Mouse (Mus musculus) urinary bladder, adult 2 months (tissue): ENCODE measurements around the gene Tarbp1. TPM values are rescaled to one million over a fixed set of nuclear protein-coding genes. Genes with fewer than 3 reads are reported as not detected.
"Not testable (repeated sequence)": the region's sequence is repeated elsewhere in the genome, so short reads cannot be mapped to it uniquely, and the experiment has no call there.

Source experiments
- DNase-seq: peaks from one replicate; pipeline ENCODE4 v3.0.0; 2022; ENCODE audit warnings: low spot score
- polyA plus RNA-seq: library from polyadenylated mRNA; depleted of rRNA; stranded (reverse); fragments of >200 nt; gene quantifications from 2 replicates; pipeline ENCODE4 v1.2.3, GENCODE M21; 2012; rRNA removed

Gene Tarbp1
- polyA plus RNA-seq, 1 experiment, result 3.9 TPM

- DNase-seq, result no peak
Observed at GRCm38 (mm10) chr8:126420834-126421233, 54.0 kb downstream of the Tarbp1 start.

- no peak for DNase-seq
Observed at GRCm38 (mm10) chr8:126405030-126405429, 69.8 kb downstream of the Tarbp1 start.

GRCm38 (mm10) chr8:126404550-126404949 is 70.3 kb downstream of the Tarbp1 start:
- not testable (repeated sequence) for DNase-seq

GRCm38 (mm10) chr8:126398349-126398748 is 76.5 kb downstream of the Tarbp1 start:
- DNase-seq, result no peak

- DNase-seq, result no peak
Observed at GRCm38 (mm10) chr8:126395917-126396316, 78.9 kb downstream of the Tarbp1 start.

GRCm38 (mm10) chr8:126395386-126395785 is 79.5 kb downstream of the Tarbp1 start:
- DNase-seq, result no peak

GRCm38 (mm10) chr8:126391541-126391940 is 83.3 kb downstream of the Tarbp1 start:
- no peak for DNase-seq

- DNase-seq, result no peak
Observed at GRCm38 (mm10) chr8:126387566-126387965, 87.3 kb downstream of the Tarbp1 start.

- no peak for DNase-seq
Observed at GRCm38 (mm10) chr8:126382749-126383148, 92.1 kb downstream of the Tarbp1 start.

- DNase-seq, result no peak
Observed at GRCm38 (mm10) chr8:126382216-126382615, 92.6 kb downstream of the Tarbp1 start.

- DNase-seq, result no peak
Observed at GRCm38 (mm10) chr8:126381299-126381698, 93.6 kb downstream of the Tarbp1 start.

- no peak for DNase-seq
Observed at GRCm38 (mm10) chr8:126380141-126380540, 94.7 kb downstream of the Tarbp1 start.

GRCm38 (mm10) chr8:126379580-126379979 is 95.3 kb downstream of the Tarbp1 start:
- no peak for DNase-seq

Other genes with a start within 250 kb of the Tarbp1 start
- gene Slc35f3, start 176.5 kb downstream of the Tarbp1 start, polyA plus RNA-seq, result 0.03 TPM in 1 of 2 replicates, not detected in the other
- 32.0 and 38.1 TPM in 2 replicates for gene Coa6, start 52.5 kb downstream of the Tarbp1 start, polyA plus RNA-seq
- gene Irf2bp2, start 118.9 kb upstream of the Tarbp1 start, polyA plus RNA-seq, result 33.4 and 35.5 TPM in 2 replicates